Mouse (Mus musculus) limb, embryonic 12.5 days (tissue): ENCODE data around the gene Espn. TPM values are rescaled to one million over a fixed set of nuclear protein-coding genes. Genes with fewer than 3 reads are reported as not detected.

Source experiments
- ATAC-seq: fragments of 200-750 bp; cut with Nextera tagmentation; 2 replicates; pipeline ENCODE4 v1.8.0; 2017; ENCODE audit warnings: low read depth, moderate TSS enrichment; ENCODE audit not compliant: insufficient number of reproducible peaks, insufficient read depth, low FRiP score, low TSS enrichment
- H3K27ac ChIP-seq: fragments of 300-500 bp; sonication (generic); 2 replicates; pipeline ENCODE4 v1.5.1; 2016; ENCODE audit warnings: mild to moderate bottlenecking, moderate library complexity
- H3K27me3 ChIP-seq: fragments of 300-500 bp; sonication (generic); 2 replicates; pipeline ENCODE4 v1.6.1; 2016; ENCODE audit warnings: mild to moderate bottlenecking, moderate library complexity
- H3K36me3 ChIP-seq: fragments of 300-500 bp; sonication (generic); 2 replicates; pipeline ENCODE4 v1.6.1; 2016; ENCODE audit warnings: mild to moderate bottlenecking, moderate library complexity
- H3K4me1 ChIP-seq: fragments of 300-500 bp; sonication (generic); replicated peaks from 2 replicates; pipeline ENCODE4 v1.6.1; 2016
- H3K4me2 ChIP-seq: fragments of 300-500 bp; sonication (generic); 2 replicates; pipeline ENCODE4 v1.6.1; 2016; ENCODE audit warnings: mild to moderate bottlenecking, moderate library complexity
- H3K4me3 ChIP-seq: fragments of 300-500 bp; sonication (generic); replicated peaks from 2 replicates; pipeline ENCODE4 v1.5.1; 2016; ENCODE audit warnings: mild to moderate bottlenecking
- H3K9ac ChIP-seq: fragments of 300-500 bp; sonication (generic); replicated peaks from 2 replicates; pipeline ENCODE4 v1.6.1; 2016; ENCODE audit warnings: mild to moderate bottlenecking, moderate library complexity
- H3K9me3 ChIP-seq: fragments of 300-500 bp; sonication (generic); 2 replicates; pipeline ENCODE4 v1.6.1; 2016; ENCODE audit warnings: mild to moderate bottlenecking, moderate library complexity
- WGBS: fragments of 180-500 bp; shearing (Covaris S2); methylation state at CpG from one replicate; pipeline ENCODE4 v1.1.7; 2016; 5-methylcytosine and 5-hydroxymethylcytosine counted together
- polyA plus RNA-seq: library from polyadenylated mRNA; unstranded; fragments of >200 nt; fragmentation: Nextera tagmentation; extraction: Ambion mirVana; gene quantifications from 2 replicates; pipeline ENCODE4 v1.2.1, GENCODE M21; 2016

Espn gene
- polyA plus RNA-seq, 1 experiment from 2014 or later, result 1.9 TPM

GRCm38 (mm10) chr4:152161601-152162000 lies 9.4 kb upstream of the Espn start:
- H3K36me3 ChIP-seq, result no peaks in the 10 kb centered on the region
- WGBS, result 74% methylated on average over 6 of the region's 6 CpGs
- no peak for ATAC-seq
- H3K9ac ChIP-seq, result no peak overlapping the region
- peaks cover 85% of the 10 kb centered on the region for H3K27me3 ChIP-seq
- H3K9me3 ChIP-seq, result no peaks in the 10 kb centered on the region
- H3K4me1 ChIP-seq, result peaks cover 16% of the 10 kb centered on the region
- no peak overlapping the region for H3K27ac ChIP-seq
- H3K4me3 ChIP-seq, result no peak overlapping the region
- no peak overlapping the region for H3K4me2 ChIP-seq

- H3K4me2 ChIP-seq, result no peak overlapping the region
- H3K9me3 ChIP-seq, result no peaks in the 10 kb centered on the region
- no peak overlapping the region for H3K27ac ChIP-seq
- H3K4me1 ChIP-seq, result peaks cover 16% of the 10 kb centered on the region
- no peaks in the 10 kb centered on the region for H3K36me3 ChIP-seq
- no peak overlapping the region for H3K9ac ChIP-seq
- 34% methylated on average over 4 of the region's 4 CpGs for WGBS
- no peak for ATAC-seq
- no peak overlapping the region for H3K4me3 ChIP-seq
- H3K27me3 ChIP-seq, result peaks cover 85% of the 10 kb centered on the region
Observed at GRCm38 (mm10) chr4:152160748-152161147, 8.6 kb upstream of the Espn start.

- H3K9me3 ChIP-seq, result no peaks in the 10 kb centered on the region
- WGBS, result 2% methylated on average over 19 of the region's 19 CpGs
- no peak overlapping the region for H3K27ac ChIP-seq
- ATAC-seq, result no peak
- no peak overlapping the region for H3K4me3 ChIP-seq
- H3K4me2 ChIP-seq, result peak overlapping the region; percentile 13; the same call in 1 of the 2 replicates
- H3K36me3 ChIP-seq, result no peaks in the 10 kb centered on the region
- H3K4me1 ChIP-seq, result peaks cover 13% of the 10 kb centered on the region
- peaks cover 90% of the 10 kb centered on the region for H3K27me3 ChIP-seq
- H3K9ac ChIP-seq, result no peak overlapping the region
Observed at GRCm38 (mm10) chr4:152159285-152159678, 7.1 kb upstream of the Espn start.

- Histone ChIP-seq H3K4me2 (peak within 1 kb of the TSS; percentile 37), H3K27me3 (peaks cover 91% of the 10 kb centered on the region), H3K4me3 (peak within 1 kb of the TSS; percentile 20; the same call in 1 of the 2 replicates), H3K9ac (no peak within 1 kb of the TSS), H3K9me3 (no peaks in the 10 kb centered on the region), H3K36me3 (no peaks in the 10 kb centered on the region), H3K4me1 (peaks cover 14% of the 10 kb centered on the region), H3K27ac (no peak within 1 kb of the TSS)
- 0 out of 2 replicates have a peak, but pooled peaks have one; percentile 9 for ATAC-seq
- WGBS, result 4% methylated on average over 35 of the region's 35 CpGs
Observed at GRCm38 (mm10) chr4:152158585-152159284, 6.6 kb upstream of the Espn start, which contains the start of gene Hes2. Hes2 (plus strand) TSS chr4:152158867.

- no peak for ATAC-seq
- WGBS, result 14% methylated on average over 21 of the region's 21 CpGs
- Histone ChIP-seq H3K27ac (no peak overlapping the region), H3K9me3 (no peaks in the 10 kb centered on the region), H3K4me3 (peak overlapping the region; percentile 20; the same call in 1 of the 2 replicates), H3K36me3 (no peaks in the 10 kb centered on the region), H3K4me2 (peak overlapping the region; percentile 37), H3K4me1 (peaks cover 17% of the 10 kb centered on the region), H3K27me3 (peaks cover 94% of the 10 kb centered on the region), H3K9ac (no peak overlapping the region)
Observed at GRCm38 (mm10) chr4:152157779-152158584, 5.8 kb upstream of the Espn start.

GRCm38 (mm10) chr4:152155019-152155418 lies 2.8 kb upstream of the Espn start:
- peaks cover 94% of the 10 kb centered on the region for H3K27me3 ChIP-seq
- no peaks in the 10 kb centered on the region for H3K9me3 ChIP-seq
- H3K36me3 ChIP-seq, result no peaks in the 10 kb centered on the region
- no peak overlapping the region for H3K27ac ChIP-seq
- H3K9ac ChIP-seq, result no peak overlapping the region
- no peak for ATAC-seq
- H3K4me2 ChIP-seq, result no peak overlapping the region
- H3K4me3 ChIP-seq, result no peak overlapping the region
- H3K4me1 ChIP-seq, result peaks cover 26% of the 10 kb centered on the region
- 63% methylated on average over 4 of the region's 4 CpGs for WGBS

GRCm38 (mm10) chr4:152153771-152154177 lies 1.6 kb upstream of the Espn start:
- Histone ChIP-seq H3K9ac (no peak overlapping the region), H3K27me3 (peaks cover 94% of the 10 kb centered on the region), H3K4me1 (peaks cover 18% of the 10 kb centered on the region), H3K36me3 (no peaks in the 10 kb centered on the region), H3K27ac (no peak overlapping the region), H3K4me2 (peak overlapping the region; percentile 45), H3K9me3 (no peaks in the 10 kb centered on the region), H3K4me3 (peak overlapping the region; percentile 20; the same call in 1 of the 2 replicates)
- ATAC-seq, result no peak
- 2% methylated on average over 23 of the region's 23 CpGs for WGBS

GRCm38 (mm10) chr4:152151451-152151965 lies 663 bp downstream of the Espn start:
- Histone ChIP-seq H3K4me1 (peaks cover 14% of the 10 kb centered on the region; the same call in 1 of the 2 replicates), H3K36me3 (no peaks in the 10 kb centered on the region), H3K9ac (peak overlapping the region; percentile 46; the same call in 1 of the 2 replicates), H3K27ac (no peak overlapping the region), H3K27me3 (peaks cover 85% of the 10 kb centered on the region), H3K4me3 (peak overlapping the region; percentile 46), H3K9me3 (no peaks in the 10 kb centered on the region), H3K4me2 (peak overlapping the region; percentile 65)
- ATAC-seq, result no peak
- 15% methylated on average over 7 of the region's 7 CpGs for WGBS

- Histone ChIP-seq H3K4me3 (no peak overlapping the region), H3K4me1 (peaks cover 14% of the 10 kb centered on the region; the same call in 1 of the 2 replicates), H3K27ac (no peak overlapping the region), H3K27me3 (peaks cover 89% of the 10 kb centered on the region), H3K4me2 (no peak overlapping the region), H3K9me3 (no peaks in the 10 kb centered on the region), H3K36me3 (no peaks in the 10 kb centered on the region), H3K9ac (no peak overlapping the region)
- 75% methylated on average over 4 of the region's 4 CpGs for WGBS
- no peak for ATAC-seq
Observed at GRCm38 (mm10) chr4:152150546-152150945, 1.6 kb downstream of the Espn start.

GRCm38 (mm10) chr4:152146033-152146827 lies 5.9 kb downstream of the Espn start:
- Histone ChIP-seq H3K4me2 (no peak overlapping the region), H3K9ac (0 out of 2 replicates have a peak overlapping the region, but pooled peaks have one; percentile 27), H3K27ac (no peak overlapping the region), H3K27me3 (peaks cover 73% of the 10 kb centered on the region), H3K36me3 (no peaks in the 10 kb centered on the region), H3K9me3 (no peaks in the 10 kb centered on the region), H3K4me1 (no peaks in the 10 kb centered on the region), H3K4me3 (no peak overlapping the region)
- no peak for ATAC-seq
- WGBS, result 52% methylated on average over 11 of the region's 11 CpGs
